Mouse (Mus musculus) left cerebral cortex, postnatal 14 days (tissue): ENCODE data around the gene Tap1. TPM values are rescaled to one million over a fixed set of nuclear protein-coding genes. Genes with fewer than 3 reads are reported as not detected.

Experiments used
- DNase-seq, 2 experiments: peaks; one replicate each; pipeline ENCODE4 v3.0.0; 2021 to 2022; ENCODE audit warnings: low spot score in 2 of 2, mixed read lengths in 1 of 2
- intact Hi-C: fragments of 180-260 bp; cut with DNase I; formaldehyde crosslinking; loops from one replicate; pipeline ENCODE4 v1.15.1; 2025
- total RNA-seq, 2 experiments: library from RNA; stranded (reverse); gene quantifications; 2 replicates each; pipeline ENCODE4 v1.2.3; 2021

Tap1 gene
- total RNA-seq, 2 experiments from 2014 or later = 2.1 to 2.8 TPM

- intact Hi-C loops = no loop called here
- no peak for DNase-seq
Observed at GRCm38 (mm10) chr17:34200772-34201505, 13.6 kb downstream of the Tap1 start.

GRCm38 (mm10) chr17:34201506-34202055 is 14.2 kb downstream of the Tap1 start:
- intact Hi-C loops = no loop called here
- DNase-seq = no peak

- intact Hi-C loops = no loop called here
- DNase-seq = no peak
Observed at GRCm38 (mm10) chr17:34202760-34203442, 15.5 kb downstream of the Tap1 start.

- no peak for DNase-seq
- intact Hi-C loops = no loop called here
Observed at GRCm38 (mm10) chr17:34203444-34203843, 16.1 kb downstream of the Tap1 start, which contains the start of gene Tap2. Gene Tap2, plus strand, starts transcription at chr17:34203527.

- intact Hi-C loops = loop anchor here (2.0 kb wide), 1 partner anchor 34 kb away; no protein-coding TSS in a partner anchor
Observed at GRCm38 (mm10) chr17:34204303-34205010, 17.1 kb downstream of the Tap1 start.

GRCm38 (mm10) chr17:34205021-34205745 is 17.8 kb downstream of the Tap1 start:
- intact Hi-C loops = loop anchor here (2.0 kb wide), 1 partner anchor 34 kb away; no protein-coding TSS in a partner anchor
- no peak for DNase-seq

More at GRCm38 (mm10) chr17:34204303-34205010, 17.1 kb downstream of the Tap1 start:
- peak; percentile 72 to 88 for DNase-seq

- peak in 1 of 2 experiments; percentile 38 for DNase-seq
- intact Hi-C loops = loop anchor here (2.0 kb wide), 1 partner anchor 35 kb away; no protein-coding TSS in a partner anchor
Observed at GRCm38 (mm10) chr17:34205746-34206176, 18.4 kb downstream of the Tap1 start.

- intact Hi-C loops = no loop called here
- DNase-seq = no peak
Observed at GRCm38 (mm10) chr17:34206731-34207130, 19.4 kb downstream of the Tap1 start.

GRCm38 (mm10) chr17:34207456-34207855 is 20.1 kb downstream of the Tap1 start:
- intact Hi-C loops = no loop called here
- DNase-seq = no peak

- no peak for DNase-seq
- intact Hi-C loops = no loop called here
Observed at GRCm38 (mm10) chr17:34207866-34208265, 20.5 kb downstream of the Tap1 start.

GRCm38 (mm10) chr17:34208421-34208820 is 21.1 kb downstream of the Tap1 start:
- intact Hi-C loops = no loop called here
- DNase-seq = no peak

- no peak for DNase-seq
- intact Hi-C loops = no loop called here
Observed at GRCm38 (mm10) chr17:34209680-34210079, 22.3 kb downstream of the Tap1 start.

GRCm38 (mm10) chr17:34210599-34210998 is 23.2 kb downstream of the Tap1 start:
- intact Hi-C loops = no loop called here
- no peak for DNase-seq

GRCm38 (mm10) chr17:34211746-34212365 is 24.5 kb downstream of the Tap1 start:
- intact Hi-C loops = no loop called here
- DNase-seq = no peak

GRCm38 (mm10) chr17:34213936-34214335 is 26.6 kb downstream of the Tap1 start:
- intact Hi-C loops = no loop called here
- DNase-seq = no peak

- intact Hi-C loops = no loop called here
- DNase-seq = no peak
Observed at GRCm38 (mm10) chr17:34215176-34215575, 27.8 kb downstream of the Tap1 start.

- intact Hi-C loops = no loop called here
- DNase-seq = no peak
Observed at GRCm38 (mm10) chr17:34217216-34217928, 30.0 kb downstream of the Tap1 start.

- intact Hi-C loops = loop anchor here (2.0 kb wide), 1 partner anchor 17 kb away; no protein-coding TSS in a partner anchor
- no peak for DNase-seq
Observed at GRCm38 (mm10) chr17:34217986-34218385, 30.6 kb downstream of the Tap1 start.
